Mouse (Mus musculus) gastrocnemius, adult 8-10 months (tissue): ENCODE results near the gene Tceal7. TPM values are rescaled to one million over a fixed set of nuclear protein-coding genes. Genes with fewer than 3 reads are reported as not detected.
"Not testable (repeated sequence)": the region's sequence is repeated elsewhere in the genome, so short reads cannot be mapped to it uniquely, and the experiment has no call there.

Source experiments
- DNase-seq, 2 experiments: peaks; one replicate each; pipeline ENCODE4 v3.0.0; 2022; ENCODE audit warnings: low spot score in 2 of 2
- microRNA-seq: library from miRNA; unstranded; fragments of <30 nt; microRNA quantifications from one replicate; pipeline ENCODE4 v1.2.0, GENCODE M21; 2022
- total RNA-seq, 4 experiments: library from RNA; stranded (reverse); gene quantifications; 2 replicates each; pipeline ENCODE4 v1.2.4; 2022

Gene Tceal7
- total RNA-seq, 4 experiments from 2014 or later: 21.4 to 28.6 (median 23.1) TPM

GRCm38 (mm10) chrX:136245521-136246071 lies 31.0 kb downstream of the Tceal7 start:
- DNase-seq: no peak

DNA sequence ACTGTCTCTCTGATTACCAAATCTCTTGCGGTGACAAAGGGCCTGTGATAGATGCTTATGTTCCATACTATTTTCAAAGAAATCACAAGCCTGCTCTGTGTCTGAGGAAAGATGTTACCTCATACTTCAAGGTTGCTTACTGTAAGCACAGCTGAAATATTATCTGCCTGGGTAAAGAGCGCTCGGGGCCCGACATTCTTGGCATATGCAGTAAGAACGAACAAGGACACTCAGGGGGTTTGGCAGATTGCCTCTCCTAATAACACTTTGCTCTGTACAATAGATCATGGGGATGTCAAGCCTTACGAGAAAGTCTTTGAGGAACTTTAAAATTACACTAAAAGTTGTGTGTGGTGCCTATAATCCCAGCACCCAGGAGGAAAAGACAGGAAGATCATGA lies 34.2 kb downstream of the Tceal7 start:
- DNase-seq: no peak

DNA sequence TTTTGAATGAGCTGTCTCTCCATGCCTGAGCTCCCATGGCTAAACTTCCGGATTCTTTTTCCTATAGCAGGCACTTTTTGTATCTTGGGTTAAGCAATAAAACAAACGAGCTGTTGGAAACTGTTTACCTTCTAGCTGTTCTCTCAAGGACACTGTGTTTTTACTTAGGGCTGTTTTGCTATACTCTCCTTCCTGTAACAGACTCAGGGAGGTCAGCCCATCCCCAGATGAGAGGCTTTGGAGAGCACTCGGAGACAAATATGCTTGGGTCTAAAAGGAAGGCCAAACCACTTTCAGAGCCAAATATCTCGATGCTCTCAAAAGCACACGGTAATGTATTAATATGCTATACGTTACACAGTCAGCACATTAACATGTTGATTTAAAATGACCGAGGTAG lies 35.1 kb downstream of the Tceal7 start:
- no peak for DNase-seq

GRCm38 (mm10) chrX:136252023-136252729 lies 37.6 kb downstream of the Tceal7 start:
- no peak for DNase-seq

DNA sequence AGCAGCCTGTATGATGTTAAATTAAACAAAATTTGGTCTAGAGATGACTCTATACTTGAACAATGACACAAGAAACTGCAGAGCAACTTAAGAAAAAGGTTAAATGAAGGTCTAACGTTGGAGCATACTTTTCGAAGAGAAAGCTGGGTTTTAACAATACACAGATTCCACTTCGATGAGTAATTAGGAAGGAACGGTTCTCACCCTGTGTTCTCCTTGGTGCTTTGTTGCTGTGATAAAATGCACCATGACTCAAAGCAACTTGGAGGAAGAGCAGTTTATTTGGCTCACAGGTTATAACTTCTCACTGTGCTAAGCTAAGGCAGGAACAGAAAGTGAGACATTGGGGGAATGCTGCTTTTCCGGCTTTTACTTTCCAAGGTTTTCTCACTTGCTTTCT lies 53.1 kb downstream of the Tceal7 start:
- no peak for DNase-seq

GRCm38 (mm10) chrX:136268173-136268572 lies 53.6 kb downstream of the Tceal7 start:
- no peak for DNase-seq

DNA sequence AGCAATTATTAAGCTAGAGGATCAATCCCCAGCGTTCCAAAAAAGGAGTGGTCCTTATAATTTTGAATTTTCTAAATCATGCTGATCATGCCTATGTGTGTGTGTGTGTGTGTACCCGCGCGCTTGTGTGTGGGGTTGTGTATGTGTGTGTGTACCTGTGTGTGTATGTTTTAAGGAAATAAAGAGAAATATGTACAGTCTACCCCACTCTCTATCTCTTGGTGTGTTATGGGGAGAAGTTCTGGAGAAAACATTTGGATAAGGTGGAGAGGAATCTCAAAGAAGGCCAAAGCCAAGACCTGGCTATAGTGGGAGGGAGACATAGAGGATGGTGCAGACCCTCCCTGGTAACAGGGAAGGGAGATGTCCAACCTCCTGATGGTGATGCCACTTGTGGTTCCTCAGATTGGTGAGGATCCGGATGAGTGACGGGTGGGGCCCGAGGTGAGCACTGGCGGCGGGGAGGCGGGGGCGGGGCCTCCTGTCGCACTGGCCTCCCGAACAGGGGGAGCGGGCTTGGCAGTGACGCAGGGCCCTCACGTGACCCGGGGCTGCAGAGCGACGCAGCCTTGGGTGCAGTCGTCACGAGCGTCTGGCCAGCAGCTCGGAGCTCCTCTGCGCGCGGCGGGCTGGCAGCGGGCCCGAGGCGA lies 55.3 kb downstream of the Tceal7 start, which contains the start of gene Bex3:
TSS of gene Bex3 (plus strand) at position 511 of the 650 bp plus-strand sequence.
- not testable (repeated sequence) for DNase-seq

DNA sequence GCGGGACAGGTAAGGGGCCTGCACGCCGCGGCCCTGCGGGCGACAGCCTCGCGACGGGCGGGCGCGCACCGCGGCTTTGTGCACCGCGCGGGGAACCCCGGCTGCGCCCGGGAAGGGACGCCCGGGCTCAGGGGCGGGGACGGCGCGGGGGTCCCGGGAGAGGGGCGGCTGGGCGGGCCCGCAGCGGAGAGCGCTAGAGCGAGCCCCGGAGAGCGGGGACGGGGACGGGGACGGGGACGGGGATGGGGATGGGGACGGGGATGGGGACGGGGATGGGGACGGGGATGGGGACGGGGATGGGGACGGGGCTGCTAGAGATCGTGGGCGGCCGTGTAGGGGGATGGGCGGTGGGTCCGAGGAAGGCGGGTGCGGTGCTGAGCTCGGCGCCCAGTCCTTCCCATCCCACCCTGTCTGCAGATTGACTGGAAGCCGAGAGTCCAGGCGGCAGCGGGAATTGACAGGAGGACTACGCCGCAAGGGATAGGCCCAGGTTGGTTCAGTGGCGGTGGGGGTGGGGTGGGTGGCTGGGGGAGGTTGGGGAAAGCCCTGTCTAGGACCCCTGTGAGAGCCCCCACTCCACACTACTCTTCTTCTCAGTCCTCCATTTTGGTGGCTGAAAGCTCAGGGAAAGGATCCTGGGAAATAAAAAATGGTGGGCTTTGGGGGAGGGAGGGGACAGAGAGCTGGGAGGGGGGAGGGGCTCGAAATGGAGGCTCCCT lies 56.0 kb downstream of the Tceal7 start:
- DNase-seq: not testable (repeated sequence)

DNA sequence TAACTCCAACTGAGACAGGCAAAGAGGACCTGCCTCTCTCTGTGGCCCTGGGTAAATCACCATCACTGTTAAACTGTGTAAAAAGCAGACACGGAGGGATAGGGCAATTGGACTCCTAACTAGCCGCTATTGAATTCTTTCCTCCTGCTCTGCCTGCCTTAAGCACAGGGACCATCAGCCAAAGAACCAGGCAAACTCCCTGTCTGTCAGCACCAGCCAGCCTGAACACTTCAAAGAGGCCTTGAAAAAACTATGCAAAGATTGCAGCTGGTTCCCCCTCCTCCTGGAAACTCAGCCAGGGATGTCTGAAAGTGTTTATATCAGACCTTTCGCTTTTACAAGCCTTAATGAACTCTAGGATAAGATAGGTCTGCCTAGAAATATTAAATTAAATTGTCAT lies 60.0 kb downstream of the Tceal7 start:
- DNase-seq: no peak

- DNase-seq: no peak
Measured at GRCm38 (mm10) chrX:136275386-136275785, 60.8 kb downstream of the Tceal7 start.

Small RNA genes within 50 kb of the gene (microRNA-seq; reads per million reads assigned to microRNA genes)
- gene Mir6383: not detected

Other genes with a start within 250 kb of the Tceal7 start
- gene Arxes2, start 221.0 kb upstream of the Tceal7 start, total RNA-seq: 1 to 10 TPM in 1 of 4 experiments, under 1 TPM in 2, not detected in 1; 0.29 to 1.9 (median 0.82) TPM
- under 1 TPM in 1 of 4 experiments, not detected in 3; 0.63 TPM for gene Arxes1, start 181.4 kb upstream of the Tceal7 start, total RNA-seq
- under 1 TPM in 1 of 4 experiments, not detected in 3; 0.43 TPM for gene Bex2, start 146.5 kb upstream of the Tceal7 start, total RNA-seq
- not detected for gene Nxf3, start 129.5 kb upstream of the Tceal7 start, total RNA-seq
- not detected for gene Bex4, start 75.8 kb upstream of the Tceal7 start, total RNA-seq
- 1 to 10 TPM; 3.7 to 6.0 (median 5.1) TPM for gene Tceal8, start 42.4 kb upstream of the Tceal7 start, total RNA-seq
- 10 to 100 TPM; 16.4 to 26.5 (median 22.0) TPM for gene Tceal5, start 10.9 kb upstream of the Tceal7 start, total RNA-seq
- gene Bex1, start 734 bp downstream of the Tceal7 start, total RNA-seq: 10 to 100 TPM; 18.0 to 35.6 (median 25.9) TPM
- 10 to 100 TPM; 21.0 to 27.8 (median 24.2) TPM for gene Tceal9, start 30.3 kb downstream of the Tceal7 start, total RNA-seq
- 1 to 10 TPM; 1.0 to 2.0 (median 1.7) TPM for gene Bex3, start 55.5 kb downstream of the Tceal7 start, total RNA-seq